Mouse (Mus musculus): ENCODE results near the gene Opalin.

- no peak for TF ChIP-seq USF1 (IDR thresholded peaks at IDR 0.05; ENCODE audit: low read depth)
- no peak for TF ChIP-seq CTCF (IDR thresholded peaks at IDR 0.05; ENCODE audit: control insufficient read depth, insufficient read depth, insufficient read length)
These were observed 45.0 kb downstream of the Opalin start for GRCm38 (mm10) chr19:41031869-41032268.
